ENCODE assay signal across 11 mouse cellular contexts in genomic region chr5:74265601-74266475, GRCm38 (mm10).
DNase-seq lines count a peak whose midpoint lies in the region; ATAC-seq and TF ChIP-seq lines count a peak whose summit lies in the region.
"Had no signal": no experiment of that assay in that cellular context is flagged by ENCODE, and none has a peak within 500 bp of the region (broad histone marks: within the 10 kb centered on the region; RNA-seq: fewer than 3 reads in every experiment).

No protein-coding gene starts in this region.

- no peak overlapping the region for H3K4me3 ChIP-seq in lung, postnatal 0 days (ENCODE audit: low read depth, low read length)
- H3K4me3 ChIP-seq in hindbrain, embryonic 11.5 days (ENCODE audit: low read depth, low read length), result no peak overlapping the region
- H3K4me3 ChIP-seq in stomach, embryonic 14.5 days (ENCODE audit: low read depth, low read length), result no peak overlapping the region

- no peak overlapping the region for H3K27ac ChIP-seq in lung, postnatal 0 days (ENCODE audit: low read length)
- H3K27ac ChIP-seq in hindbrain, embryonic 11.5 days (ENCODE audit: low read depth, low read length), result no peak overlapping the region
- H3K27ac ChIP-seq in stomach, embryonic 14.5 days (ENCODE audit: low read length), result peak overlapping the region; percentile 52; the same call in 1 of the 2 replicates
- H3K27ac ChIP-seq: macrophage had no signal

- TF ChIP-seq CTCF in lung, postnatal 0 days (IDR thresholded peaks at IDR 0.05), result no peak

- no peaks in the 10 kb centered on the region for H3K9me3 ChIP-seq in lung, postnatal 0 days (ENCODE audit: low read length)
- no peaks in the 10 kb centered on the region for H3K9me3 ChIP-seq in hindbrain, embryonic 11.5 days (ENCODE audit: control insufficient read depth, low read length)
- no peaks in the 10 kb centered on the region for H3K9me3 ChIP-seq in stomach, embryonic 14.5 days (ENCODE audit: control insufficient read depth, low read depth, low read length)

- peaks cover 7% of the 10 kb centered on the region; the same call in 1 of the 2 replicates for H3K4me1 ChIP-seq in lung, postnatal 0 days (ENCODE audit: insufficient read depth, low read depth, low read length)
- peaks cover 7% of the 10 kb centered on the region for H3K4me1 ChIP-seq in hindbrain, embryonic 11.5 days (replicated peaks; ENCODE audit: control insufficient read depth, insufficient read depth, low read length)
- peaks cover 25% of the 10 kb centered on the region for H3K4me1 ChIP-seq in stomach, embryonic 14.5 days (ENCODE audit: control insufficient read depth, insufficient read depth, low read length)

- no peak overlapping the region for H3K9ac ChIP-seq in lung, postnatal 0 days (replicated peaks; ENCODE audit: low read depth)
- no peak overlapping the region for H3K9ac ChIP-seq in hindbrain, embryonic 11.5 days (ENCODE audit: low read depth, low read length)
- H3K9ac ChIP-seq in stomach, embryonic 14.5 days (replicated peaks; ENCODE audit: low read depth, low read length), result no peak overlapping the region

- 0 out of 2 replicates have a peak, but pooled peaks have one; percentile 6 for ATAC-seq in lung, postnatal 0 days
- ATAC-seq in hindbrain, embryonic 11.5 days (ENCODE audit: low FRiP score), result no peak
- no peak for ATAC-seq in stomach, embryonic 14.5 days (ENCODE audit: insufficient number of reproducible peaks, insufficient read depth, low FRiP score, low read depth)
- ATAC-seq: CD4-positive, CD25-positive, alpha-beta regulatory T cell, adult 4 months had no signal

- H3K36me3 ChIP-seq in lung, postnatal 0 days (ENCODE audit: insufficient read depth, low read length), result no peaks in the 10 kb centered on the region
- H3K36me3 ChIP-seq in hindbrain, embryonic 11.5 days (ENCODE audit: control insufficient read depth, insufficient read depth, low read length), result no peaks in the 10 kb centered on the region
- no peaks in the 10 kb centered on the region for H3K36me3 ChIP-seq in stomach, embryonic 14.5 days (ENCODE audit: control insufficient read depth, insufficient read depth, low read length)

- H3K27me3 ChIP-seq in lung, postnatal 0 days (replicated peaks; ENCODE audit: insufficient read depth, low read length), result no peaks in the 10 kb centered on the region
- no peaks in the 10 kb centered on the region for H3K27me3 ChIP-seq in hindbrain, embryonic 11.5 days (ENCODE audit: control insufficient read depth, insufficient read depth, low read length)
- H3K27me3 ChIP-seq in stomach, embryonic 14.5 days (ENCODE audit: control insufficient read depth, insufficient read depth, low read length), result no peaks in the 10 kb centered on the region

- TF ChIP-seq EP300 in lung, postnatal 0 days (IDR thresholded peaks at IDR 0.05), result no peak

- WGBS in lung, postnatal 0 days, result 53% methylated on average over 13 of the region's 13 CpGs
- WGBS in hindbrain, embryonic 11.5 days, result 45% methylated on average over 13 of the region's 13 CpGs
- WGBS in stomach, embryonic 14.5 days, result 48% methylated on average over 13 of the region's 13 CpGs

- DNase-seq in heart, adult 11 months, result peak; percentile 87
- no peak for DNase-seq in heart, adult 8-10 months (ENCODE audit: low spot score)
- no peak for DNase-seq in lung, postnatal 0 days (ENCODE audit: low spot score)
- no peak for DNase-seq in lung, postnatal 4 days
- DNase-seq in hindbrain, embryonic 11.5 days (ENCODE audit: low spot score), result peak; percentile 27
- DNase-seq in thymus, adult 18-20 months, result no peak
- no peak for DNase-seq in Muller cell, postnatal 12 days (ENCODE audit: inconsistent ontology term)
- DNase-seq: adrenal gland, adult 2 months had no signal

- H3K4me2 ChIP-seq in lung, postnatal 0 days (replicated peaks; ENCODE audit: low read depth, low read length), result no peak overlapping the region
- no peak overlapping the region for H3K4me2 ChIP-seq in hindbrain, embryonic 11.5 days (replicated peaks; ENCODE audit: low read depth, low read length)
- no peak overlapping the region for H3K4me2 ChIP-seq in stomach, embryonic 14.5 days (replicated peaks; ENCODE audit: low read depth, low read length)

Comparison
In these comparisons a context has a peak if more than half of its experiments do, and no peak if none do; other contexts are left out.
1. DNase-seq: peak in heart, adult 11 months (single experiment) and hindbrain, embryonic 11.5 days (single experiment); none in heart, adult 8-10 months (single experiment), lung, postnatal 0 days (single experiment), lung, postnatal 4 days (0 of 2), thymus, adult 18-20 months (0 of 2) and Muller cell, postnatal 12 days (single experiment).